Mouse (Mus musculus) C2C12 (cell line): ENCODE measurements around the gene Lonrf2.

Experiments used
- CEBPB ChIP-seq: IDR thresholded peaks from one replicate; pipeline ENCODE4 v1.6.1; 2011; ENCODE audit warnings: low read depth, mild to moderate bottlenecking, control low read depth, moderate library complexity
- CTCF ChIP-seq: IDR thresholded peaks from one replicate; pipeline ENCODE4 v1.5.1; 2011; ENCODE audit not compliant: control insufficient read depth, insufficient read depth, insufficient read length
- MAX ChIP-seq: IDR thresholded peaks from one replicate; pipeline ENCODE4 v1.6.1; 2011; ENCODE audit warnings: mild to moderate bottlenecking, control low read depth
- MYOD1 ChIP-seq: IDR thresholded peaks from one replicate; pipeline ENCODE4 v1.6.1; 2011; ENCODE audit warnings: low read depth; ENCODE audit not compliant: control insufficient read depth, insufficient read length
- MYOG ChIP-seq: IDR thresholded peaks from one replicate; pipeline ENCODE4 v1.6.1; 2011; ENCODE audit not compliant: control insufficient read depth, insufficient read length; ENCODE audit errors: extremely low read depth
- USF1 ChIP-seq: IDR thresholded peaks from one replicate; pipeline ENCODE4 v1.6.1; 2011; ENCODE audit warnings: low read depth, mild to moderate bottlenecking, control low read depth, moderate library complexity

- no peak for TF ChIP-seq CTCF
- TF ChIP-seq MAX, result no peak
- TF ChIP-seq USF1, result no peak
- TF ChIP-seq CEBPB, result no peak
- no peak for TF ChIP-seq MYOD1
- no peak for TF ChIP-seq MYOG
These were observed 19.2 kb downstream of the Lonrf2 start for GRCm38 (mm10) chr1:38817268-38817667.
